Mouse (Mus musculus) megakaryocyte, embryonic 14.5 days (primary cell): ENCODE measurements around the gene Chek2.

ENCODE experiments used
- FLI1 ChIP-seq: IDR thresholded peaks from 2 replicates; pipeline ENCODE4 v1.6.1; 2012; ENCODE audit warnings: low read length, inconsistent platforms, mixed read lengths
- GATA1 ChIP-seq: IDR thresholded peaks from 3 replicates; pipeline ENCODE4 v1.6.1; 2012; ENCODE audit warnings: mixed read lengths, low read length, inconsistent platforms, borderline replicate concordance

DNA sequence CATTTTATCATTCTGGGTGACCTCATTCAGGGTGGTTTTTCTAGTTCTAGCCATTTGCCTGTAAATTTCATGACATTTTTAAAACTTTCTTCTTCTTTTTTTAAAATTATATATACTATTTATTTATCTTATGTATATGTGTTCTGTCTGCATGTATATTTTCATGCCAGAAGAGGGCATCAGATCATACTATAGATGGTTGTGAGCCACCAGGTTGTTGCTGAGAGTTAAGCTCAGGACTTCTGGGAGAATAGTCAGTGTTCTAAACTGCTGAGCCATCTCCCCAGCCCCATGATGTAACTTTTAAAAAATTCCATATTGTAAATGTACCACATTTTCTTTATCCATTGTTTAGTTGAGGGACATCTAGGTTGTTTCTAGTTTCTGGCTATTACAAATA lies 69.1 kb downstream of the Chek2 start:
- TF ChIP-seq GATA1 = no peak
- no peak for TF ChIP-seq FLI1
